Mouse (Mus musculus): ENCODE data around the gene Acer1. TPM values are rescaled to one million over a fixed set of nuclear protein-coding genes. Genes with fewer than 3 reads are reported as not detected.

Gene Acer1
- polyA plus RNA-seq, 1 experiment from 2014 or later = not detected

GRCm38 (mm10) chr17:56984886-56985285, 3.0 kb upstream of the Acer1 start:
- Histone ChIP-seq H3K27ac (ENCODE audit: low read depth, low read length) (no peak overlapping the region), H3K4me3 (ENCODE audit: low read depth, low read length) (no peak overlapping the region), H3K9ac (replicated peaks; ENCODE audit: low read depth, low read length) (no peak overlapping the region), H3K9me3 (ENCODE audit: control insufficient read depth, low read length) (no peaks in the 10 kb centered on the region), H3K27me3 (ENCODE audit: control insufficient read depth, insufficient read depth, low read length) (no peaks in the 10 kb centered on the region), H3K4me1 (ENCODE audit: control insufficient read depth, insufficient read depth, low read length) (no peaks in the 10 kb centered on the region), H3K36me3 (ENCODE audit: control insufficient read depth, insufficient read depth, low read length) (no peaks in the 10 kb centered on the region), H3K4me2 (ENCODE audit: low read depth, low read length) (no peak overlapping the region)
- 89% methylated on average over 9 of the region's 9 CpGs for WGBS
- no peak for ATAC-seq (ENCODE audit: low read depth)

GRCm38 (mm10) chr17:56981049-56981448, 877 bp downstream of the Acer1 start:
- no peaks in the 10 kb centered on the region for H3K36me3 ChIP-seq (ENCODE audit: control insufficient read depth, insufficient read depth, low read length)
- no peaks in the 10 kb centered on the region for H3K9me3 ChIP-seq (ENCODE audit: control insufficient read depth, low read length)
- no peak for ATAC-seq (ENCODE audit: low read depth)
- H3K9ac ChIP-seq (replicated peaks; ENCODE audit: low read depth, low read length) = no peak overlapping the region
- no peaks in the 10 kb centered on the region for H3K4me1 ChIP-seq (ENCODE audit: control insufficient read depth, insufficient read depth, low read length)
- WGBS = 84% methylated on average over 7 of the region's 7 CpGs
- no peaks in the 10 kb centered on the region for H3K27me3 ChIP-seq (ENCODE audit: control insufficient read depth, insufficient read depth, low read length)
- no peak overlapping the region for H3K27ac ChIP-seq (ENCODE audit: low read depth, low read length)
- H3K4me2 ChIP-seq (ENCODE audit: low read depth, low read length) = no peak overlapping the region
- no peak overlapping the region for H3K4me3 ChIP-seq (ENCODE audit: low read depth, low read length)

- H3K27me3 ChIP-seq (ENCODE audit: control insufficient read depth, insufficient read depth, low read length) = no peaks in the 10 kb centered on the region
- WGBS = 13% methylated on average over 7 of the region's 8 CpGs
- no peaks in the 10 kb centered on the region for H3K36me3 ChIP-seq (ENCODE audit: control insufficient read depth, insufficient read depth, low read length)
- no peak overlapping the region for H3K27ac ChIP-seq (ENCODE audit: low read depth, low read length)
- H3K9me3 ChIP-seq (ENCODE audit: control insufficient read depth, low read length) = no peaks in the 10 kb centered on the region
- H3K4me3 ChIP-seq (ENCODE audit: low read depth, low read length) = no peak overlapping the region
- H3K9ac ChIP-seq (replicated peaks; ENCODE audit: low read depth, low read length) = no peak overlapping the region
- no peaks in the 10 kb centered on the region for H3K4me1 ChIP-seq (ENCODE audit: control insufficient read depth, insufficient read depth, low read length)
- no peak for ATAC-seq (ENCODE audit: low read depth)
- no peak overlapping the region for H3K4me2 ChIP-seq (ENCODE audit: low read depth, low read length)
Observed at GRCm38 (mm10) chr17:56979524-56979923, 2.4 kb downstream of the Acer1 start.

GRCm38 (mm10) chr17:56976531-56977390, 5.2 kb downstream of the Acer1 start:
- 85% methylated on average over 8 of the region's 8 CpGs for WGBS
- H3K27ac ChIP-seq (ENCODE audit: low read depth, low read length) = no peak overlapping the region

GRCm38 (mm10) chr17:56975391-56975790, 6.5 kb downstream of the Acer1 start:
- no peak for ATAC-seq (ENCODE audit: low read depth)
- WGBS = 85% methylated on average over 3 of the region's 3 CpGs
- H3K4me1 ChIP-seq (ENCODE audit: control insufficient read depth, insufficient read depth, low read length) = no peaks in the 10 kb centered on the region
- H3K9ac ChIP-seq (replicated peaks; ENCODE audit: low read depth, low read length) = no peak overlapping the region
- H3K27me3 ChIP-seq (ENCODE audit: control insufficient read depth, insufficient read depth, low read length) = no peaks in the 10 kb centered on the region
- H3K4me2 ChIP-seq (ENCODE audit: low read depth, low read length) = no peak overlapping the region
- no peaks in the 10 kb centered on the region for H3K9me3 ChIP-seq (ENCODE audit: control insufficient read depth, low read length)
- H3K27ac ChIP-seq (ENCODE audit: low read depth, low read length) = no peak overlapping the region
- no peak overlapping the region for H3K4me3 ChIP-seq (ENCODE audit: low read depth, low read length)
- no peaks in the 10 kb centered on the region for H3K36me3 ChIP-seq (ENCODE audit: control insufficient read depth, insufficient read depth, low read length)

More at GRCm38 (mm10) chr17:56976531-56977390, 5.2 kb downstream of the Acer1 start:
- Histone ChIP-seq H3K9me3 (ENCODE audit: control insufficient read depth, low read length) (no peaks in the 10 kb centered on the region), H3K4me3 (ENCODE audit: low read depth, low read length) (no peak overlapping the region), H3K36me3 (ENCODE audit: control insufficient read depth, insufficient read depth, low read length) (no peaks in the 10 kb centered on the region), H3K27me3 (ENCODE audit: control insufficient read depth, insufficient read depth, low read length) (no peaks in the 10 kb centered on the region), H3K4me2 (ENCODE audit: low read depth, low read length) (no peak overlapping the region), H3K4me1 (ENCODE audit: control insufficient read depth, insufficient read depth, low read length) (no peaks in the 10 kb centered on the region), H3K9ac (replicated peaks; ENCODE audit: low read depth, low read length) (no peak overlapping the region)
- ATAC-seq (ENCODE audit: low read depth) = no peak

- H3K9me3 ChIP-seq (ENCODE audit: control insufficient read depth, low read length) = no peaks in the 10 kb centered on the region
- no peaks in the 10 kb centered on the region for H3K4me1 ChIP-seq (ENCODE audit: control insufficient read depth, insufficient read depth, low read length)
- H3K4me2 ChIP-seq (ENCODE audit: low read depth, low read length) = no peak overlapping the region
- H3K36me3 ChIP-seq (ENCODE audit: control insufficient read depth, insufficient read depth, low read length) = no peaks in the 10 kb centered on the region
- H3K9ac ChIP-seq (replicated peaks; ENCODE audit: low read depth, low read length) = no peak overlapping the region
- no peak overlapping the region for H3K27ac ChIP-seq (ENCODE audit: low read depth, low read length)
- no peak for ATAC-seq (ENCODE audit: low read depth)
- H3K27me3 ChIP-seq (ENCODE audit: control insufficient read depth, insufficient read depth, low read length) = no peaks in the 10 kb centered on the region
- no peak overlapping the region for H3K4me3 ChIP-seq (ENCODE audit: low read depth, low read length)
- 79% methylated on average over 5 of the region's 5 CpGs for WGBS
Observed at GRCm38 (mm10) chr17:56974708-56975240, 7.2 kb downstream of the Acer1 start.

- H3K9ac ChIP-seq (replicated peaks; ENCODE audit: low read depth, low read length) = no peak overlapping the region
- no peaks in the 10 kb centered on the region for H3K27me3 ChIP-seq (ENCODE audit: control insufficient read depth, insufficient read depth, low read length)
- H3K4me3 ChIP-seq (ENCODE audit: low read depth, low read length) = no peak overlapping the region
- H3K27ac ChIP-seq (ENCODE audit: low read depth, low read length) = no peak overlapping the region
- H3K9me3 ChIP-seq (ENCODE audit: control insufficient read depth, low read length) = no peaks in the 10 kb centered on the region
- no peak overlapping the region for H3K4me2 ChIP-seq (ENCODE audit: low read depth, low read length)
- H3K36me3 ChIP-seq (ENCODE audit: control insufficient read depth, insufficient read depth, low read length) = no peaks in the 10 kb centered on the region
- ATAC-seq (ENCODE audit: low read depth) = no peak
- no peaks in the 10 kb centered on the region for H3K4me1 ChIP-seq (ENCODE audit: control insufficient read depth, insufficient read depth, low read length)
- WGBS = 64% methylated on average over 13 of the region's 14 CpGs
Observed at GRCm38 (mm10) chr17:56973956-56974707, 7.8 kb downstream of the Acer1 start.

- no peak overlapping the region for H3K4me3 ChIP-seq (ENCODE audit: low read depth, low read length)
- no peaks in the 10 kb centered on the region for H3K36me3 ChIP-seq (ENCODE audit: control insufficient read depth, insufficient read depth, low read length)
- no peaks in the 10 kb centered on the region for H3K27me3 ChIP-seq (ENCODE audit: control insufficient read depth, insufficient read depth, low read length)
- H3K27ac ChIP-seq (ENCODE audit: low read depth, low read length) = no peak overlapping the region
- no peaks in the 10 kb centered on the region for H3K4me1 ChIP-seq (ENCODE audit: control insufficient read depth, insufficient read depth, low read length)
- H3K4me2 ChIP-seq (ENCODE audit: low read depth, low read length) = no peak overlapping the region
- no peaks in the 10 kb centered on the region for H3K9me3 ChIP-seq (ENCODE audit: control insufficient read depth, low read length)
- H3K9ac ChIP-seq (replicated peaks; ENCODE audit: low read depth, low read length) = no peak overlapping the region
- ATAC-seq (ENCODE audit: low read depth) = no peak
- 67% methylated on average over 5 of the region's 5 CpGs for WGBS
Observed at GRCm38 (mm10) chr17:56970081-56970480, 11.8 kb downstream of the Acer1 start.

- H3K4me3 ChIP-seq (ENCODE audit: low read depth, low read length) = no peak overlapping the region
- H3K4me2 ChIP-seq (ENCODE audit: low read depth, low read length) = no peak overlapping the region
- H3K4me1 ChIP-seq (ENCODE audit: control insufficient read depth, insufficient read depth, low read length) = no peaks in the 10 kb centered on the region
- WGBS = 76% methylated on average over 3 of the region's 3 CpGs
- no peak overlapping the region for H3K9ac ChIP-seq (replicated peaks; ENCODE audit: low read depth, low read length)
- no peak for ATAC-seq (ENCODE audit: low read depth)
- H3K27ac ChIP-seq (ENCODE audit: low read depth, low read length) = no peak overlapping the region
- H3K9me3 ChIP-seq (ENCODE audit: control insufficient read depth, low read length) = no peaks in the 10 kb centered on the region
- H3K36me3 ChIP-seq (ENCODE audit: control insufficient read depth, insufficient read depth, low read length) = no peaks in the 10 kb centered on the region
- H3K27me3 ChIP-seq (ENCODE audit: control insufficient read depth, insufficient read depth, low read length) = no peaks in the 10 kb centered on the region
Observed at GRCm38 (mm10) chr17:56969321-56969720, 12.6 kb downstream of the Acer1 start.
